Mouse (Mus musculus) G1E (cell line): ENCODE measurements around the gene Erich6. TPM values are rescaled to one million over a fixed set of nuclear protein-coding genes. Genes with fewer than 3 reads are reported as not detected.
A peak's percentile ranks its signal among the peaks of the same experiment; 100 is the strongest.
"Not testable (repeated sequence)": the region's sequence is repeated elsewhere in the genome, so short reads cannot be mapped to it uniquely, and the experiment has no call there.

Experiments used
- ATAC-seq: 2 replicates; pipeline ENCODE4 v1.8.0; 2016; ENCODE audit warnings: mild to moderate bottlenecking; ENCODE audit not compliant: insufficient number of reproducible peaks, poor library complexity, low FRiP score, severe bottlenecking; ENCODE audit errors: extremely low read depth
- DNase-seq: peaks from one replicate; pipeline ENCODE4 v3.0.0; 2012; ENCODE audit warnings: low spot score
- H3K27me3 ChIP-seq: 2 replicates; pipeline ENCODE4 v1.6.1; 2012; ENCODE audit warnings: mild to moderate bottlenecking, low read length, inconsistent platforms; ENCODE audit not compliant: insufficient read depth
- H3K36me3 ChIP-seq: replicated peaks from 2 replicates; pipeline ENCODE3; 2012; ENCODE audit warnings: mild to moderate bottlenecking, inconsistent platforms
- H3K4me1 ChIP-seq: 2 replicates; pipeline ENCODE4 v1.6.1; 2012; ENCODE audit warnings: low read depth, low read length, inconsistent platforms, mixed read lengths; ENCODE audit not compliant: insufficient read depth
- H3K4me3 ChIP-seq: 2 replicates; pipeline ENCODE4 v1.5.1; 2012; ENCODE audit warnings: low read depth, mild to moderate bottlenecking, inconsistent platforms, low read length, moderate library complexity, mixed read lengths
- H3K9me3 ChIP-seq: replicated peaks from 2 replicates; pipeline ENCODE4 v1.6.1; 2012; ENCODE audit warnings: inconsistent platforms
- CTCF ChIP-seq: IDR thresholded peaks from 2 replicates; pipeline ENCODE4 v1.5.1; 2012; ENCODE audit warnings: low read depth, low read length, inconsistent platforms, mixed read lengths
- GATA1 ChIP-seq: IDR thresholded peaks from 2 replicates; pipeline ENCODE4 v1.6.1; 2012; ENCODE audit warnings: borderline replicate concordance, low read length, inconsistent platforms, mixed read lengths
- GATA2 ChIP-seq: IDR thresholded peaks from 2 replicates; pipeline ENCODE4 v1.6.1; 2012; ENCODE audit warnings: low read depth, low read length, inconsistent platforms, borderline replicate concordance
- POLR2AphosphoS5 ChIP-seq: IDR thresholded peaks from 2 replicates; pipeline ENCODE4 v1.6.1; 2012; ENCODE audit warnings: low read depth, low read length, inconsistent platforms; ENCODE audit not compliant: insufficient replicate concordance
- TAL1 ChIP-seq: conservative IDR thresholded peaks from 2 replicates; pipeline ENCODE4 v1.6.1; 2012; ENCODE audit warnings: low read depth, low read length, inconsistent platforms, mixed read lengths
- polyA plus RNA-seq: library from polyadenylated mRNA; stranded (reverse); fragments of >175 nt; gene quantifications from 2 replicates; pipeline ENCODE4 v1.2.3, GENCODE M21; 2012
- total RNA-seq, 2 experiments: library from RNA; stranded (forward) in 1 of 2; stranded (reverse) in 1 of 2; fragments of 200-1000 nt in 1 of 2; fragments of >200 nt in 1 of 2; fragmentation: Nextera tagmentation in 1 of 2; gene quantifications; 2 replicates each; pipeline ENCODE4 v1.2.3; 2014 to 2017

Erich6 gene
- total and polyA plus RNA-seq, 3 experiments: not detected

- DNase-seq (no peak), ATAC-seq (no peak)
- Histone ChIP-seq H3K36me3 (no peaks in the 10 kb centered on the region), H3K4me3 (no peak overlapping the region), H3K9me3 (no peaks in the 10 kb centered on the region), H3K4me1 (no peaks in the 10 kb centered on the region), H3K27me3 (peaks cover 6% of the 10 kb centered on the region)
- no peak for TF ChIP-seq GATA1
- TF ChIP-seq POLR2AphosphoS5: no peak
- TF ChIP-seq CTCF: no peak
- TF ChIP-seq GATA2: no peak
- no peak for TF ChIP-seq TAL1
Measured at GRCm38 (mm10) chr3:58621066-58621465, 15.9 kb downstream of the Erich6 start.

GRCm38 (mm10) chr3:58609985-58610384, 27.0 kb downstream of the Erich6 start:
- no peaks in the 10 kb centered on the region for H3K36me3 ChIP-seq
- ATAC-seq (no peak), DNase-seq (no peak)
- no peaks in the 10 kb centered on the region for H3K4me1 ChIP-seq
- no peaks in the 10 kb centered on the region for H3K9me3 ChIP-seq
- TF ChIP-seq GATA2 (no peak), POLR2AphosphoS5 (no peak), CTCF (no peak), TAL1 (no peak), GATA1 (no peak)
- 0 out of 2 replicates have a peak, but pooled peaks cover 4% of the 10 kb centered on the region for H3K27me3 ChIP-seq
- H3K4me3 ChIP-seq: no peak overlapping the region

- Histone ChIP-seq H3K36me3 (no peaks in the 10 kb centered on the region), H3K27me3 (0 out of 2 replicates have a peak, but pooled peaks cover 4% of the 10 kb centered on the region), H3K4me3 (no peak overlapping the region), H3K4me1 (no peaks in the 10 kb centered on the region), H3K9me3 (no peaks in the 10 kb centered on the region)
- no peak for DNase-seq
- no peak for ATAC-seq
- TF ChIP-seq TAL1 (no peak), CTCF (no peak), POLR2AphosphoS5 (no peak), GATA1 (no peak), GATA2 (no peak)
Measured at GRCm38 (mm10) chr3:58608506-58608905, 28.5 kb downstream of the Erich6 start.

- no peaks in the 10 kb centered on the region for H3K4me1 ChIP-seq
- ATAC-seq (no peak), DNase-seq (no peak)
- H3K4me3 ChIP-seq: no peak overlapping the region
- TF ChIP-seq CTCF (no peak), GATA2 (no peak), POLR2AphosphoS5 (no peak), GATA1 (no peak), TAL1 (no peak)
- no peaks in the 10 kb centered on the region for H3K9me3 ChIP-seq
- H3K36me3 ChIP-seq: peaks cover 51% of the 10 kb centered on the region
- no peaks in the 10 kb centered on the region for H3K27me3 ChIP-seq
Measured at GRCm38 (mm10) chr3:58593623-58594022, 43.4 kb downstream of the Erich6 start.

- H3K36me3 ChIP-seq: peaks cover 49% of the 10 kb centered on the region
Measured at GRCm38 (mm10) chr3:58592666-58593065, 44.3 kb downstream of the Erich6 start.

GRCm38 (mm10) chr3:58590544-58590943, 46.5 kb downstream of the Erich6 start:
- H3K4me1 ChIP-seq, H3K9me3 ChIP-seq, H3K27me3 ChIP-seq, DNase-seq, H3K4me3 ChIP-seq, ATAC-seq: not testable (repeated sequence)
- H3K36me3 ChIP-seq: peaks cover 59% of the 10 kb centered on the region

More at GRCm38 (mm10) chr3:58592666-58593065, 44.3 kb downstream of the Erich6 start:
- H3K27me3 ChIP-seq, H3K9me3 ChIP-seq, H3K4me1 ChIP-seq, ATAC-seq, H3K4me3 ChIP-seq, DNase-seq: not testable (repeated sequence)

GRCm38 (mm10) chr3:58582788-58583426, 54.1 kb downstream of the Erich6 start:
- no peaks in the 10 kb centered on the region for H3K9me3 ChIP-seq
- H3K27me3 ChIP-seq: no peaks in the 10 kb centered on the region
- no peak for TF ChIP-seq POLR2AphosphoS5
- no peak for TF ChIP-seq TAL1
- TF ChIP-seq GATA2: no peak
- no peak for TF ChIP-seq GATA1
- no peak for TF ChIP-seq CTCF
- peaks cover 60% of the 10 kb centered on the region for H3K36me3 ChIP-seq
- H3K4me1 ChIP-seq: peaks cover 24% of the 10 kb centered on the region
- ATAC-seq (peak; percentile 61; the same call in 1 of the 2 replicates), DNase-seq (peak; percentile 5)
- H3K4me3 ChIP-seq: no peak overlapping the region
